Mouse (Mus musculus) lung, postnatal 0 days (tissue): Measurements from ENCODE around the gene Trmt61a.

Source experiments
- CTCF ChIP-seq: IDR thresholded peaks from 2 replicates; pipeline ENCODE4 v1.5.1; 2016; ENCODE audit warnings: antibody characterized with exemption, mild to moderate bottlenecking
- EP300 ChIP-seq: IDR thresholded peaks from 2 replicates; pipeline ENCODE4 v1.6.1; 2016; ENCODE audit warnings: antibody characterized with exemption, mild to moderate bottlenecking, control low read depth

DNA sequence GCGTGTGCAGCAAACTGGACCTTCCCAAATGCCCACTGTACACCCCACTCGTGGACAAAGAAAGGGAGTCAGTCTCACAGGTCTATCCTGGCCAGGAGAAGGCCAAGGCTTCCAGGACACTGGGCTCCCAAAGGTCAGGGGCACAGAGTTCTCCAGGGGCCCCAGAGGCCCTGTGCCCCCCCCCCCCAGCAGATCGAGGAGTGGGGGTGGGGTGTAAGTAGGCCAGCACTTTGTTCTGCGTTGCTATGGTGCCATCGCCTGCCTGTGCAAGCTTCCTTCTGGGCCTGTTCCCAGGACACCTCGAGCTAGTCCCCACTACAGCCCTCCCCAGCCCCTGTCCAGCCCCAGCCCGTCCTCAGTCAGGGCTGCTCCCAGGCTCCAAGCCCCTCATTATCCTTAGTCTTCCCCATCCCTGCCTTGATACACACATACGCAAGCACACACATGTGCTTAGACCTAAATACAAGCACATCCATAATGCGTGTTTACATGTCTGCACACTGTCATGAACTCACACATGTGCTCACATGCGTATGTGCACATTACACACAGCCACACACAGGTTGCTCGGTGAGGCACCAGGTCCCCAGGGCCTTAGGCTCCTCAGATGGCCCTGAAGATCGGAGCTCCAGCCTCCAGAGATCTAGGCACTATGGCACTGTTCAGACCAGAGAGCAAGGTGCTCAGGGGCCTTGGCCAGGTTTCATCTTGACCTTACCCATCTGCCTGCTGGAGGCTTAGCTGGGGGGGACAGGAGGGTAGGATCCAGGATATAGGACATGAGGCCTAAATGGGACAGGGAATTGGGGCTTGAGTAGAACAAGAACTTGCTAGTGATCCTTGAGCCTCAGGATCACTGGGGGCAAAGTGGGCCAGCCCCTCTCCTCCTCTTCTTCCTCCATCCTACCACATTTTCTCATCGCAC lies 17.2 kb downstream of the Trmt61a start:
- no peak for TF ChIP-seq EP300
- no peak for TF ChIP-seq CTCF
